16 mouse cellular contexts compared by ENCODE assay signal in the genomic region with DNA sequence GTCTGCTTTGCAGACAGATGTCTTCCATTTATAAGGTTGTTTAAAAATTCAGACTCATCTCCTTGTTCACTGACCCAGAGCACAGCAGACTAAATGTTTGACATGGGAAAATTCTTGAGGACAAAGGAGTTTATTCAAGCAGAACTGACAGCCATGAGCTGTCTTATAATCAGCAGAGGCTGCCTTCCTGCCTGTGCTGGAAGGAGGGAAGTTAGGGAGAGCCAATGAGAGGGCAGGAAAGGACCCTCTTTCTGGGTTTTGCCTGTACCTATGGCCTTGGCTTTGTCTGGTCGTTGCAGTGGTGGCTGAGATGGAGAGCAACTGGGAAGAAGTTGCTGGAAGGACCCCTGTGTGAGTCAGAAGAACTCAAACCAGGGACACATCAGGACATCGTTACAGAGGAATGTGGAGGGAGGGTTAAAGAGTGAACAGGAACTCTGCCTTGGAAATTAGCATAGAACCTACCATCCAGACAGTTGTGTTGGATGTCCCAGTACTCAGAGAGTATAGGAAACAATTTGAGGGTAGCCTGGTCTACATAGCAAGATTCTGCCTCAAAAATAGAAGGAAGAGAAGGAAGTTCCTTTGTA. TPM values are rescaled to one million over a fixed set of nuclear protein-coding genes. Genes with fewer than 3 reads are reported as not detected.
DNase-seq lines count a peak whose midpoint lies in the region; ATAC-seq and TF ChIP-seq lines count a peak whose summit lies in the region.
"Had no signal": no experiment of that assay in that cellular context is flagged by ENCODE, and none has a peak within 500 bp of the region (broad histone marks: within the 10 kb centered on the region; RNA-seq: fewer than 3 reads in every experiment).

No protein-coding gene starts in this region.

- H3K36me3 ChIP-seq in forebrain, embryonic 12.5 days (replicated peaks): no peaks in the 10 kb centered on the region
- H3K36me3 ChIP-seq in forebrain, postnatal 0 days (ENCODE audit: insufficient read depth): no peaks in the 10 kb centered on the region
- H3K36me3 ChIP-seq in hindbrain, embryonic 11.5 days (ENCODE audit: control insufficient read depth, insufficient read depth, low read length): no peaks in the 10 kb centered on the region
- H3K36me3 ChIP-seq in midbrain, embryonic 14.5 days (ENCODE audit: control insufficient read depth, insufficient read depth, low read length): no peaks in the 10 kb centered on the region
- no peaks in the 10 kb centered on the region for H3K36me3 ChIP-seq in limb, embryonic 10.5 days
- H3K36me3 ChIP-seq: embryonic facial prominence, embryonic 13.5 days; heart, embryonic 13.5 days; liver, embryonic 13.5 days; neural tube, embryonic 12.5 days had no signal

- H3K4me2 ChIP-seq in forebrain, embryonic 12.5 days: no peak overlapping the region
- H3K4me2 ChIP-seq in forebrain, postnatal 0 days (ENCODE audit: low read depth): no peak overlapping the region
- no peak overlapping the region for H3K4me2 ChIP-seq in hindbrain, embryonic 11.5 days (replicated peaks; ENCODE audit: low read depth, low read length)
- no peak overlapping the region for H3K4me2 ChIP-seq in midbrain, embryonic 14.5 days (ENCODE audit: low read length)
- H3K4me2 ChIP-seq: embryonic facial prominence, embryonic 13.5 days; heart, embryonic 13.5 days; liver, embryonic 13.5 days; neural tube, embryonic 12.5 days had no signal

- 14% methylated on average over 2 of the region's 2 CpGs for WGBS in forebrain, embryonic 12.5 days
- 11% methylated on average over 2 of the region's 2 CpGs for WGBS in forebrain, postnatal 0 days
- 10% methylated on average over 2 of the region's 2 CpGs for WGBS in hindbrain, embryonic 11.5 days
- WGBS in midbrain, embryonic 14.5 days: 0% methylated on average over 2 of the region's 2 CpGs
- WGBS in limb, embryonic 10.5 days: 41% methylated on average over 2 of the region's 2 CpGs

- no peaks in the 10 kb centered on the region for H3K9me3 ChIP-seq in forebrain, embryonic 12.5 days
- no peaks in the 10 kb centered on the region for H3K9me3 ChIP-seq in forebrain, postnatal 0 days (ENCODE audit: low read length)
- H3K9me3 ChIP-seq in hindbrain, embryonic 11.5 days (ENCODE audit: control insufficient read depth, low read length): no peaks in the 10 kb centered on the region
- H3K9me3 ChIP-seq in midbrain, embryonic 14.5 days (ENCODE audit: control insufficient read depth, low read length): no peaks in the 10 kb centered on the region
- no peaks in the 10 kb centered on the region for H3K9me3 ChIP-seq in limb, embryonic 10.5 days (replicated peaks)
- H3K9me3 ChIP-seq: embryonic facial prominence, embryonic 13.5 days; liver, embryonic 13.5 days; neural tube, embryonic 12.5 days had no signal

- no peak overlapping the region; the same call in 1 of the 2 replicates for H3K27ac ChIP-seq in forebrain, embryonic 12.5 days
- no peak overlapping the region for H3K27ac ChIP-seq in forebrain, postnatal 0 days (ENCODE audit: low read depth, low read length)
- H3K27ac ChIP-seq in hindbrain, embryonic 11.5 days (ENCODE audit: low read depth, low read length): peak overlapping the region; percentile 61
- no peak overlapping the region for H3K27ac ChIP-seq in midbrain, embryonic 14.5 days (replicated peaks; ENCODE audit: low read depth, low read length)
- no peak overlapping the region for H3K27ac ChIP-seq in limb, embryonic 10.5 days
- H3K27ac ChIP-seq: embryonic facial prominence, embryonic 13.5 days; gastrocnemius, adult 2 months; heart, embryonic 13.5 days; liver, embryonic 13.5 days; neural tube, embryonic 12.5 days had no signal

- H3K9ac ChIP-seq in forebrain, embryonic 12.5 days: no peak overlapping the region
- no peak overlapping the region for H3K9ac ChIP-seq in forebrain, postnatal 0 days
- H3K9ac ChIP-seq in hindbrain, embryonic 11.5 days (ENCODE audit: low read depth, low read length): no peak overlapping the region
- no peak overlapping the region for H3K9ac ChIP-seq in midbrain, embryonic 14.5 days (replicated peaks; ENCODE audit: low read length)
- H3K9ac ChIP-seq: embryonic facial prominence, embryonic 13.5 days; heart, embryonic 13.5 days; liver, embryonic 13.5 days; neural tube, embryonic 12.5 days had no signal

- no peak overlapping the region for H3K4me3 ChIP-seq in forebrain, embryonic 12.5 days (replicated peaks)
- H3K4me3 ChIP-seq in forebrain, postnatal 0 days (ENCODE audit: low read depth, low read length): no peak overlapping the region
- H3K4me3 ChIP-seq in hindbrain, embryonic 11.5 days (ENCODE audit: low read depth, low read length): no peak overlapping the region
- no peak overlapping the region for H3K4me3 ChIP-seq in midbrain, embryonic 14.5 days (replicated peaks; ENCODE audit: low read depth, low read length)
- no peak overlapping the region for H3K4me3 ChIP-seq in limb, embryonic 10.5 days
- H3K4me3 ChIP-seq: embryonic facial prominence, embryonic 13.5 days; gastrocnemius, adult 2 months; heart, embryonic 13.5 days; liver, embryonic 13.5 days; neural tube, embryonic 12.5 days had no signal

- peaks cover 13% of the 10 kb centered on the region; the same call in 1 of the 2 replicates for H3K4me1 ChIP-seq in forebrain, embryonic 12.5 days
- H3K4me1 ChIP-seq in forebrain, postnatal 0 days (ENCODE audit: insufficient read depth): no peaks in the 10 kb centered on the region
- H3K4me1 ChIP-seq in hindbrain, embryonic 11.5 days (replicated peaks; ENCODE audit: control insufficient read depth, insufficient read depth, low read length): peaks cover 2% of the 10 kb centered on the region; the same call in 1 of the 2 replicates
- H3K4me1 ChIP-seq in midbrain, embryonic 14.5 days (ENCODE audit: control insufficient read depth, insufficient read depth, low read length): 0 out of 2 replicates have a peak, but pooled peaks cover 4% of the 10 kb centered on the region
- no peaks in the 10 kb centered on the region for H3K4me1 ChIP-seq in limb, embryonic 10.5 days
- H3K4me1 ChIP-seq: liver, embryonic 13.5 days; neural tube, embryonic 12.5 days had no signal

- no peak for DNase-seq in forebrain, postnatal 0 days
- peak; percentile 74 for DNase-seq in Muller cell, postnatal 12 days (ENCODE audit: inconsistent ontology term)
- DNase-seq in hindbrain, embryonic 11.5 days (ENCODE audit: low spot score): peak; percentile 61
- peak; percentile 40 for DNase-seq in midbrain, embryonic 14.5 days
- no peak for DNase-seq in cerebellum, postnatal 36 days
- no peak for DNase-seq in limb, embryonic 10.5 days (ENCODE audit: low spot score)
- DNase-seq: gastrocnemius, adult 2 months; kidney, adult 9 months; liver, embryonic 13.5 days; lung, postnatal 4 days; right cerebral cortex, postnatal 4 days had no signal

- no peak for TF ChIP-seq CTCF in forebrain, postnatal 0 days (IDR thresholded peaks at IDR 0.05; ENCODE audit: low read depth)

- peak; percentile 83 for ATAC-seq in forebrain, embryonic 12.5 days (ENCODE audit: low FRiP score)
- no peak for ATAC-seq in forebrain, postnatal 0 days
- peak; percentile 94 for ATAC-seq in hindbrain, embryonic 11.5 days (ENCODE audit: low FRiP score)
- ATAC-seq in midbrain, embryonic 14.5 days (ENCODE audit: low FRiP score, low TSS enrichment): peak; percentile 58; the same call in 1 of the 2 replicates
- ATAC-seq in cerebellum, adult (ENCODE audit: insufficient number of reproducible peaks, low FRiP score, low TSS enrichment): no peak

- no peaks in the 10 kb centered on the region for H3K27me3 ChIP-seq in forebrain, embryonic 12.5 days
- H3K27me3 ChIP-seq in forebrain, postnatal 0 days (ENCODE audit: insufficient read depth, low read length): no peaks in the 10 kb centered on the region
- no peaks in the 10 kb centered on the region for H3K27me3 ChIP-seq in hindbrain, embryonic 11.5 days (ENCODE audit: control insufficient read depth, insufficient read depth, low read length)
- H3K27me3 ChIP-seq in midbrain, embryonic 14.5 days (ENCODE audit: control insufficient read depth, insufficient read depth, low read length): no peaks in the 10 kb centered on the region
- no peaks in the 10 kb centered on the region for H3K27me3 ChIP-seq in limb, embryonic 10.5 days (ENCODE audit: low read depth, poor library complexity, severe bottlenecking)
- H3K27me3 ChIP-seq: embryonic facial prominence, embryonic 13.5 days; heart, embryonic 13.5 days; liver, embryonic 13.5 days; neural tube, embryonic 12.5 days had no signal

RNA-seq across cellular contexts. Expression of gene A630001G21Rik, which starts 35.4 kb away (rescaled TPM):
- polyA plus RNA-seq in forebrain, embryonic 12.5 days (2016; fragmentation: Nextera tagmentation; extraction: Ambion mirVana): 0.53 and 1.6 TPM in 2 replicates
- 0.46 and 2.0 TPM in 2 replicates for total RNA-seq in forebrain, postnatal 0 days (2014; rRNA removed)
- polyA plus RNA-seq in forebrain, postnatal 0 days (2015; fragmentation: Nextera tagmentation; extraction: Ambion mirVana): 0.19 and 0.25 TPM in 2 replicates
- 1.4 and 2.3 TPM in 2 replicates for polyA plus RNA-seq in hindbrain, embryonic 11.5 days (2014; fragmentation: Nextera tagmentation; extraction: Ambion mirVana)
- 0.59 and 0.80 TPM in 2 replicates for polyA plus RNA-seq in midbrain, embryonic 14.5 days (2014; fragmentation: Nextera tagmentation; extraction: Ambion mirVana)
- polyA plus RNA-seq in limb, embryonic 10.5 days (2016; fragmentation: Nextera tagmentation; extraction: Ambion mirVana): 0.48 and 0.74 TPM in 2 replicates

RNA-seq across cellular contexts. Expression of gene Cab39, which starts 50.2 kb away (rescaled TPM):
- 68.3 and 69.7 TPM in 2 replicates for polyA plus RNA-seq in forebrain, embryonic 12.5 days (2016; fragmentation: Nextera tagmentation; extraction: Ambion mirVana)
- total RNA-seq in forebrain, postnatal 0 days (2014; rRNA removed): 191 and 216 TPM in 2 replicates
- 41.1 and 46.1 TPM in 2 replicates for polyA plus RNA-seq in forebrain, postnatal 0 days (2015; fragmentation: Nextera tagmentation; extraction: Ambion mirVana)
- 72.7 and 77.1 TPM in 2 replicates for polyA plus RNA-seq in hindbrain, embryonic 11.5 days (2014; fragmentation: Nextera tagmentation; extraction: Ambion mirVana)
- 74.8 and 94.5 TPM in 2 replicates for polyA plus RNA-seq in midbrain, embryonic 14.5 days (2014; fragmentation: Nextera tagmentation; extraction: Ambion mirVana)
- 28.1 and 33.5 TPM in 2 replicates for polyA plus RNA-seq in limb, embryonic 10.5 days (2016; fragmentation: Nextera tagmentation; extraction: Ambion mirVana)

Comparison
In these comparisons a context has a peak if more than half of its experiments do, and no peak if none do; other contexts are left out.
1. ATAC-seq: peak in forebrain, embryonic 12.5 days (single experiment), hindbrain, embryonic 11.5 days (single experiment) and midbrain, embryonic 14.5 days (single experiment); none in forebrain, postnatal 0 days (single experiment) and cerebellum, adult (single experiment).
2. DNase-seq: peak in Muller cell, postnatal 12 days (single experiment), hindbrain, embryonic 11.5 days (single experiment) and midbrain, embryonic 14.5 days (single experiment); none in forebrain, postnatal 0 days (single experiment), cerebellum, postnatal 36 days (0 of 2) and limb, embryonic 10.5 days (single experiment).